Mouse (Mus musculus) limb, embryonic 14.5 days (tissue): Measurements from ENCODE around the gene Tada1. TPM values are rescaled to one million over a fixed set of nuclear protein-coding genes. Genes with fewer than 3 reads are reported as not detected.

Experiments used
- ATAC-seq: fragments of 200-750 bp; cut with Nextera tagmentation; 2 replicates; pipeline ENCODE4 v1.8.0; 2017; ENCODE audit warnings: low read depth, moderate number of reproducible peaks, moderate TSS enrichment; ENCODE audit not compliant: low FRiP score
- DNase-seq: peaks from one replicate; pipeline ENCODE4 v3.0.0-alpha.2; 2015; ENCODE audit warnings: low spot score
- H3K27ac ChIP-seq: fragments of 300-500 bp; sonication (generic); replicated peaks from 2 replicates; pipeline ENCODE4 v1.5.1; 2014; ENCODE audit warnings: low read depth, mild to moderate bottlenecking, low read length, moderate library complexity, mixed read lengths
- H3K27me3 ChIP-seq: fragments of 300-500 bp; sonication (generic); 2 replicates; pipeline ENCODE4 v1.6.1; 2014; ENCODE audit warnings: low read length, mixed read lengths; ENCODE audit not compliant: control insufficient read depth, insufficient read depth
- H3K36me3 ChIP-seq: fragments of 300-500 bp; sonication (generic); 2 replicates; pipeline ENCODE4 v1.6.1; 2014; ENCODE audit warnings: mild to moderate bottlenecking, low read length, moderate library complexity, mixed read lengths; ENCODE audit not compliant: control insufficient read depth, insufficient read depth
- H3K4me1 ChIP-seq: fragments of 300-500 bp; sonication (generic); 2 replicates; pipeline ENCODE4 v1.6.1; 2014; ENCODE audit warnings: antibody characterized with exemption, low read length, mixed read lengths; ENCODE audit not compliant: control insufficient read depth, insufficient read depth
- H3K4me2 ChIP-seq: fragments of 300-500 bp; sonication (generic); replicated peaks from 2 replicates; pipeline ENCODE4 v1.6.1; 2014; ENCODE audit warnings: low read depth, mild to moderate bottlenecking, low read length, moderate library complexity; ENCODE audit not compliant: severe bottlenecking
- H3K4me3 ChIP-seq: fragments of 300-500 bp; sonication (generic); replicated peaks from 2 replicates; pipeline ENCODE4 v1.5.1; 2014; ENCODE audit warnings: low read length
- H3K9ac ChIP-seq: fragments of 300-500 bp; sonication (generic); 2 replicates; pipeline ENCODE4 v1.6.1; 2014; ENCODE audit warnings: mild to moderate bottlenecking, low read depth, low read length, moderate library complexity; ENCODE audit not compliant: severe bottlenecking
- H3K9me3 ChIP-seq: fragments of 300-500 bp; sonication (generic); 2 replicates; pipeline ENCODE4 v1.6.1; 2016; ENCODE audit warnings: low read length; ENCODE audit not compliant: control insufficient read depth
- POLR2A ChIP-seq: fragments of 200-500 bp; IDR thresholded peaks from 2 replicates; pipeline ENCODE4 v1.8.0; 2012; ENCODE audit warnings: inconsistent platforms, mild to moderate bottlenecking, moderate library complexity, borderline replicate concordance; ENCODE audit not compliant: insufficient read depth, insufficient read length; ENCODE audit errors: extremely low read depth
- WGBS: fragments of 180-500 bp; shearing (Covaris S2); extraction: QIAGEN DNeasy Blood & Tissue Kit; methylation state at CpG from one replicate; pipeline ENCODE4 v1.1.7; 2014; 5-methylcytosine and 5-hydroxymethylcytosine counted together
- polyA plus RNA-seq, 2 experiments: library from polyadenylated mRNA; depleted of rRNA in 1 of 2; stranded (reverse) in 1 of 2; unstranded in 1 of 2; fragments of >200 nt; fragmentation: Nextera tagmentation in 1 of 2; extraction: Ambion mirVana in 1 of 2; gene quantifications; 2 replicates each; pipeline versions ENCODE4 v1.2.1 to v1.2.3; 2012 to 2014

Gene Tada1
- polyA plus RNA-seq, 2 experiments: 50.0 to 55.5 TPM

DNA sequence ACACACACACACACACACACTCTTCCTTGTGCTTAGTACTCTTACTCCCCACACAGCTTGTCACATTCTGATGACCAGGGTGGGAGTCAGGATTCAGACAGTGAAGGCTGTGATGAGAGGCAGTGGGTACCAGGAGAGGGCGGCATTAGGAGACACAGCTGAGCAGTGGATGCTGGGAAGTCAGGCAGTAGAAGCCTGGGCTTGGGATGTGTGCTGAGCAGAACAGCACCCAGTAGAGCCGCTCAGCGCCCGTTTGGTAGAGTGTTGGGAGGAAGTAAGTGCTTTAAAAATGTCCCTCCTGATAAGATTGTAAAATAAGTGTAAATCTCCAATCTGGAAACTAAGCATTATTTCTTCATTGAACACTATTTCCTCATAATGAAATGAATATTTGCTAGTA lies 3.7 kb downstream of the Tada1 start:
- peaks cover 53% of the 10 kb centered on the region for H3K36me3 ChIP-seq
- H3K27me3 ChIP-seq: no peaks in the 10 kb centered on the region
- no peak overlapping the region for H3K9ac ChIP-seq
- no peak for TF ChIP-seq POLR2A
- no peak for ATAC-seq
- no peaks in the 10 kb centered on the region for H3K9me3 ChIP-seq
- WGBS: 87% methylated on average over 4 of the region's 4 CpGs
- H3K4me2 ChIP-seq: no peak overlapping the region
- no peak overlapping the region for H3K4me3 ChIP-seq
- DNase-seq: no peak
- no peak overlapping the region for H3K27ac ChIP-seq
- H3K4me1 ChIP-seq: peaks cover 13% of the 10 kb centered on the region

DNA sequence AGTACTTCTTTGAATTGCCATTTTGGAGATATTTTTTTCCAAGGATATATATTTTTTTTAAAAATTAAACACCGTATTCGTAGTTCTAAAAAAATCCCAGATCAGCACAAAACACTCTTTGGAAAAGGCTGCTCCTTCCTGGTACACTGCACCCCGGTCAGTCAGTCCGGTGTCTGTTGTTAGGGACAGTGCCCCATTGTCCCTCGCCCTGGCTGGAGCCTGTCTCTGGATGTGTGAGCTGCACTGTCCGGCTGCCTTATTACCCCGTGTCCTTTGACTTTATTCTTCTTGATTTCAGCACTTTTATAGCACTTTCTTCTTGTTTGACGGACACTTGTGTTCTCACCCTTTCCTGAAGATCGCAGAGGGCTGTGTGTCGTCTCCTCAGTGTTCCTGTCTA lies 5.7 kb downstream of the Tada1 start:
- no peaks in the 10 kb centered on the region for H3K27me3 ChIP-seq
- peaks cover 73% of the 10 kb centered on the region for H3K36me3 ChIP-seq
- H3K4me1 ChIP-seq: peaks cover 13% of the 10 kb centered on the region
- no peak overlapping the region for H3K27ac ChIP-seq
- no peak overlapping the region for H3K4me3 ChIP-seq
- TF ChIP-seq POLR2A: no peak
- H3K9me3 ChIP-seq: no peaks in the 10 kb centered on the region
- no peak for ATAC-seq
- no peak overlapping the region for H3K9ac ChIP-seq
- no peak for DNase-seq
- WGBS: 92% methylated on average over 10 of the region's 10 CpGs
- no peak overlapping the region for H3K4me2 ChIP-seq

GRCm38 (mm10) chr1:166385431-166385830 lies 6.5 kb downstream of the Tada1 start:
- peaks cover 81% of the 10 kb centered on the region for H3K36me3 ChIP-seq
- no peak overlapping the region for H3K27ac ChIP-seq
- H3K9ac ChIP-seq: no peak overlapping the region
- no peak for TF ChIP-seq POLR2A
- ATAC-seq (no peak), DNase-seq (no peak)
- no peaks in the 10 kb centered on the region for H3K27me3 ChIP-seq
- no peak overlapping the region for H3K4me3 ChIP-seq
- H3K9me3 ChIP-seq: no peaks in the 10 kb centered on the region
- peaks cover 10% of the 10 kb centered on the region for H3K4me1 ChIP-seq
- WGBS: 93% methylated on average over 5 of the region's 5 CpGs
- H3K4me2 ChIP-seq: no peak overlapping the region

DNA sequence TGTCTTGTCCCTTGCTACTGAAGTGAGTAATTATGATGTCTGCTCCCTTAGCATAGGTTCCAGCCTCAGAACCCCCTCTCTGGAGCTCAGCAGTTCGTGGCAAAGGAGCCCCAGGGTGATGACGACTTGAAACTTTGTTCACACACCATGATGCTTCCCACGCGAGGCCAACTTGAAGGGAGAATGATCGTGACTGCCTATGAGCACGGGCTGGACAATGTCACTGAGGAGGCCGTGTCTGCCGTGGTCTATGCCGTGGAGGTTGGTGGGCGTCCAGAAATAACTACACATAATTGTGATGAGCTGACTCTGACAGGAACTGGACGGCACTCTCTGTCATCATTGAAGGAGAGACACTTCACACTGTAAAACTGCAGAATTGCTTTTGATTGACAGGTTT lies 9.6 kb downstream of the Tada1 start:
- H3K9me3 ChIP-seq: no peaks in the 10 kb centered on the region
- no peaks in the 10 kb centered on the region for H3K4me1 ChIP-seq
- H3K27ac ChIP-seq: no peak overlapping the region
- peaks cover 94% of the 10 kb centered on the region for H3K36me3 ChIP-seq
- no peak for TF ChIP-seq POLR2A
- ATAC-seq: no peak
- no peak overlapping the region for H3K9ac ChIP-seq
- DNase-seq: no peak
- no peak overlapping the region for H3K4me3 ChIP-seq
- no peak overlapping the region for H3K4me2 ChIP-seq
- H3K27me3 ChIP-seq: no peaks in the 10 kb centered on the region
- WGBS: 88% methylated on average over 11 of the region's 11 CpGs

- ATAC-seq (no peak), DNase-seq (no peak)
- H3K9ac ChIP-seq: no peak overlapping the region
- no peak overlapping the region for H3K27ac ChIP-seq
- H3K4me1 ChIP-seq: no peaks in the 10 kb centered on the region
- 95% methylated on average over 16 of the region's 16 CpGs for WGBS
- no peak for TF ChIP-seq POLR2A
- H3K4me3 ChIP-seq: no peak overlapping the region
- H3K4me2 ChIP-seq: no peak overlapping the region
- H3K27me3 ChIP-seq: no peaks in the 10 kb centered on the region
- H3K9me3 ChIP-seq: no peaks in the 10 kb centered on the region
- H3K36me3 ChIP-seq: peaks cover 96% of the 10 kb centered on the region
These were observed 10.7 kb downstream of the Tada1 start for GRCm38 (mm10) chr1:166389406-166390125.
